Mouse (Mus musculus) limb, embryonic 11.5 days (tissue): ENCODE data around the gene Myadml2. TPM values are rescaled to one million over a fixed set of nuclear protein-coding genes. Genes with fewer than 3 reads are reported as not detected.
A peak's percentile ranks its signal among the peaks of the same experiment; 100 is the strongest.

Experiments
- ATAC-seq: fragments of 200-750 bp; cut with Nextera tagmentation; 2 replicates; pipeline ENCODE4 v1.8.0; 2017; ENCODE audit warnings: low read depth; ENCODE audit not compliant: insufficient number of reproducible peaks, low FRiP score, low TSS enrichment
- DNase-seq: peaks from one replicate; pipeline ENCODE4 v3.0.0-alpha.2; 2015; ENCODE audit warnings: low spot score
- H3K27ac ChIP-seq: fragments of 300-500 bp; sonication (generic); replicated peaks from 2 replicates; pipeline ENCODE4 v1.5.1; 2014; ENCODE audit warnings: low read depth, mild to moderate bottlenecking, low read length
- H3K27me3 ChIP-seq: fragments of 300-500 bp; sonication (generic); 2 replicates; pipeline ENCODE4 v1.6.1; 2014; ENCODE audit warnings: mild to moderate bottlenecking, low read length, mixed read lengths; ENCODE audit not compliant: control insufficient read depth, insufficient read depth
- H3K36me3 ChIP-seq: fragments of 300-500 bp; sonication (generic); 2 replicates; pipeline ENCODE4 v1.6.1; 2014; ENCODE audit warnings: mild to moderate bottlenecking, low read length, moderate library complexity, mixed read lengths; ENCODE audit not compliant: control insufficient read depth, insufficient read depth
- H3K4me1 ChIP-seq: fragments of 300-500 bp; sonication (generic); 2 replicates; pipeline ENCODE4 v1.6.1; 2014; ENCODE audit warnings: low read length, mixed read lengths; ENCODE audit not compliant: control insufficient read depth, insufficient read depth
- H3K4me2 ChIP-seq: fragments of 300-500 bp; sonication (generic); 2 replicates; pipeline ENCODE4 v1.6.1; 2014; ENCODE audit warnings: low read depth, mild to moderate bottlenecking, moderate library complexity; ENCODE audit not compliant: severe bottlenecking
- H3K4me3 ChIP-seq: fragments of 300-500 bp; sonication (generic); 2 replicates; pipeline ENCODE4 v1.5.1; 2014; ENCODE audit warnings: low read depth, low read length
- H3K9ac ChIP-seq: fragments of 300-500 bp; sonication (generic); 2 replicates; pipeline ENCODE4 v1.6.1; 2014; ENCODE audit warnings: mild to moderate bottlenecking, low read length
- H3K9me3 ChIP-seq: fragments of 300-500 bp; sonication (generic); 2 replicates; pipeline ENCODE4 v1.6.1; 2016; ENCODE audit warnings: low read length; ENCODE audit not compliant: control insufficient read depth
- WGBS: fragments of 180-500 bp; shearing (Covaris S2); extraction: QIAGEN DNeasy Blood & Tissue Kit; methylation state at CpG from one replicate; pipeline ENCODE4 v1.1.7; 2014; 5-methylcytosine and 5-hydroxymethylcytosine counted together
- polyA plus RNA-seq: library from polyadenylated mRNA; unstranded; fragments of >200 nt; fragmentation: Nextera tagmentation; extraction: Ambion mirVana; gene quantifications from 2 replicates; pipeline ENCODE4 v1.2.1, GENCODE M21; 2014

Gene Myadml2
- polyA plus RNA-seq, 1 experiment from 2014 or later: not detected

- no peak overlapping the region for H3K4me2 ChIP-seq
Measured at GRCm38 (mm10) chr11:120615606-120616203, 32.3 kb downstream of the Myadml2 start.

GRCm38 (mm10) chr11:120615167-120615566, 32.8 kb downstream of the Myadml2 start:
- no peak for DNase-seq
- Histone ChIP-seq H3K4me3 (no peak overlapping the region), H3K9me3 (no peaks in the 10 kb centered on the region), H3K27me3 (no peaks in the 10 kb centered on the region), H3K27ac (no peak overlapping the region), H3K4me2 (no peak overlapping the region), H3K4me1 (peaks cover 11% of the 10 kb centered on the region), H3K9ac (no peak overlapping the region), H3K36me3 (peaks cover 11% of the 10 kb centered on the region)
- WGBS: 97% methylated on average over 6 of the region's 6 CpGs
- no peak for ATAC-seq

More at GRCm38 (mm10) chr11:120615606-120616203, 32.3 kb downstream of the Myadml2 start:
- ATAC-seq: no peak
- no peaks in the 10 kb centered on the region for H3K27me3 ChIP-seq
- no peaks in the 10 kb centered on the region for H3K9me3 ChIP-seq
- no peak for DNase-seq
- H3K36me3 ChIP-seq: peaks cover 16% of the 10 kb centered on the region
- WGBS: 90% methylated on average over 11 of the region's 11 CpGs
- H3K27ac ChIP-seq: no peak overlapping the region
- peaks cover 11% of the 10 kb centered on the region for H3K4me1 ChIP-seq
- H3K4me3 ChIP-seq: no peak overlapping the region
- H3K9ac ChIP-seq: no peak overlapping the region

- Histone ChIP-seq H3K9me3 (no peaks in the 10 kb centered on the region), H3K4me3 (no peak overlapping the region), H3K36me3 (peaks cover 11% of the 10 kb centered on the region), H3K9ac (no peak overlapping the region), H3K27me3 (0 out of 2 replicates have a peak, but pooled peaks cover 5% of the 10 kb centered on the region), H3K4me1 (peaks cover 11% of the 10 kb centered on the region), H3K4me2 (no peak overlapping the region), H3K27ac (no peak overlapping the region)
- DNase-seq (no peak), ATAC-seq (no peak)
- 88% methylated on average over 8 of the region's 8 CpGs for WGBS
Measured at GRCm38 (mm10) chr11:120613976-120614375, 34.0 kb downstream of the Myadml2 start.

GRCm38 (mm10) chr11:120613481-120613972, 34.4 kb downstream of the Myadml2 start:
- H3K36me3 ChIP-seq: peaks cover 8% of the 10 kb centered on the region
- H3K4me2 ChIP-seq: no peak overlapping the region
- H3K9me3 ChIP-seq: no peaks in the 10 kb centered on the region
- 86% methylated on average over 10 of the region's 10 CpGs for WGBS
- H3K27me3 ChIP-seq: 0 out of 2 replicates have a peak, but pooled peaks cover 6% of the 10 kb centered on the region
- H3K9ac ChIP-seq: no peak overlapping the region
- H3K27ac ChIP-seq: no peak overlapping the region
- ATAC-seq (no peak), DNase-seq (no peak)
- H3K4me3 ChIP-seq: no peak overlapping the region
- peaks cover 16% of the 10 kb centered on the region for H3K4me1 ChIP-seq

GRCm38 (mm10) chr11:120612763-120613162, 35.2 kb downstream of the Myadml2 start:
- no peak overlapping the region for H3K9ac ChIP-seq
- ATAC-seq (no peak), DNase-seq (peak; percentile 78)
- peaks cover 7% of the 10 kb centered on the region for H3K36me3 ChIP-seq
- no peak overlapping the region for H3K4me3 ChIP-seq
- no peak overlapping the region for H3K4me2 ChIP-seq
- 36% methylated on average over 6 of the region's 6 CpGs for WGBS
- H3K27ac ChIP-seq: no peak overlapping the region
- 0 out of 2 replicates have a peak, but pooled peaks cover 6% of the 10 kb centered on the region for H3K27me3 ChIP-seq
- H3K9me3 ChIP-seq: no peaks in the 10 kb centered on the region
- peaks cover 14% of the 10 kb centered on the region for H3K4me1 ChIP-seq

GRCm38 (mm10) chr11:120610477-120611046, 37.4 kb downstream of the Myadml2 start:
- no peak overlapping the region for H3K9ac ChIP-seq
- peaks cover 6% of the 10 kb centered on the region; the same call in 1 of the 2 replicates for H3K4me1 ChIP-seq
- H3K27me3 ChIP-seq: 0 out of 2 replicates have a peak, but pooled peaks cover 10% of the 10 kb centered on the region
- 84% methylated on average over 9 of the region's 9 CpGs for WGBS
- DNase-seq (no peak), ATAC-seq (no peak)
- peaks cover 10% of the 10 kb centered on the region for H3K36me3 ChIP-seq
- no peaks in the 10 kb centered on the region for H3K9me3 ChIP-seq
- no peak overlapping the region for H3K4me2 ChIP-seq
- no peak overlapping the region for H3K27ac ChIP-seq
- no peak overlapping the region for H3K4me3 ChIP-seq

- H3K36me3 ChIP-seq: peaks cover 10% of the 10 kb centered on the region
- no peak overlapping the region for H3K4me3 ChIP-seq
- 42% methylated on average over 8 of the region's 8 CpGs for WGBS
- peaks cover 6% of the 10 kb centered on the region; the same call in 1 of the 2 replicates for H3K4me1 ChIP-seq
- no peak overlapping the region for H3K4me2 ChIP-seq
- H3K9me3 ChIP-seq: no peaks in the 10 kb centered on the region
- DNase-seq: no peak
- no peak for ATAC-seq
- no peak overlapping the region for H3K27ac ChIP-seq
- no peak overlapping the region; the same call in 1 of the 2 replicates for H3K9ac ChIP-seq
- H3K27me3 ChIP-seq: 0 out of 2 replicates have a peak, but pooled peaks cover 10% of the 10 kb centered on the region
Measured at GRCm38 (mm10) chr11:120609250-120609649, 38.7 kb downstream of the Myadml2 start.

- Histone ChIP-seq H3K36me3 (peaks cover 10% of the 10 kb centered on the region), H3K27ac (no peak within 1 kb of the TSS), H3K9me3 (no peaks in the 10 kb centered on the region), H3K4me1 (peaks cover 6% of the 10 kb centered on the region; the same call in 1 of the 2 replicates), H3K9ac (peak within 1 kb of the TSS; percentile 52), H3K4me3 (peak within 1 kb of the TSS; percentile 22), H3K27me3 (0 out of 2 replicates have a peak, but pooled peaks cover 10% of the 10 kb centered on the region), H3K4me2 (peak within 1 kb of the TSS; percentile 56)
- ATAC-seq (peak; percentile 22; the same call in 1 of the 2 replicates), DNase-seq (no peak)
- WGBS: 4% methylated on average over 45 of the region's 45 CpGs
Measured at GRCm38 (mm10) chr11:120608241-120609034, 39.5 kb downstream of the Myadml2 start, which contains the start of gene Npb. Gene Npb, plus strand, starts transcription at chr11:120608477.
